Mouse (Mus musculus) midbrain, embryonic 12.5 days (tissue): ENCODE measurements around the gene Gjc3. TPM values are rescaled to one million over a fixed set of nuclear protein-coding genes. Genes with fewer than 3 reads are reported as not detected.

ENCODE experiments used
- ATAC-seq: fragments of 200-750 bp; cut with Nextera tagmentation; 2 replicates; pipeline ENCODE4 v1.8.0; 2017; ENCODE audit warnings: low read depth, moderate TSS enrichment, moderate library complexity; ENCODE audit not compliant: low FRiP score
- H3K27ac ChIP-seq: fragments of 300-500 bp; sonication (generic); replicated peaks from 2 replicates; pipeline ENCODE4 v1.5.1; 2016; ENCODE audit warnings: mild to moderate bottlenecking
- H3K27me3 ChIP-seq: fragments of 300-500 bp; sonication (generic); 2 replicates; pipeline ENCODE4 v1.6.1; 2016; ENCODE audit warnings: mild to moderate bottlenecking
- H3K36me3 ChIP-seq: fragments of 300-500 bp; sonication (generic); 2 replicates; pipeline ENCODE4 v1.6.1; 2016
- H3K4me1 ChIP-seq: fragments of 300-500 bp; sonication (generic); 2 replicates; pipeline ENCODE4 v1.6.1; 2016
- H3K4me2 ChIP-seq: fragments of 300-500 bp; sonication (generic); replicated peaks from 2 replicates; pipeline ENCODE4 v1.6.1; 2016; ENCODE audit warnings: mild to moderate bottlenecking, moderate library complexity
- H3K4me3 ChIP-seq: fragments of 300-500 bp; sonication (generic); 2 replicates; pipeline ENCODE4 v1.5.1; 2016; ENCODE audit warnings: mild to moderate bottlenecking
- H3K9ac ChIP-seq: fragments of 300-500 bp; sonication (generic); replicated peaks from 2 replicates; pipeline ENCODE4 v1.6.1; 2016; ENCODE audit warnings: mild to moderate bottlenecking, moderate library complexity
- H3K9me3 ChIP-seq: fragments of 300-500 bp; sonication (generic); 2 replicates; pipeline ENCODE4 v1.6.1; 2016; ENCODE audit warnings: mild to moderate bottlenecking
- WGBS: fragments of 180-500 bp; shearing (Covaris S2); methylation state at CpG from one replicate; pipeline ENCODE4 v1.1.7; 2016; 5-methylcytosine and 5-hydroxymethylcytosine counted together
- polyA plus RNA-seq: library from polyadenylated mRNA; unstranded; fragments of >200 nt; fragmentation: Nextera tagmentation; extraction: Ambion mirVana; gene quantifications from 2 replicates; pipeline ENCODE4 v1.2.1, GENCODE M21; 2016

Gene Gjc3
- 0.15 TPM in 1 of 2 replicates, not detected in the other for polyA plus RNA-seq

DNA sequence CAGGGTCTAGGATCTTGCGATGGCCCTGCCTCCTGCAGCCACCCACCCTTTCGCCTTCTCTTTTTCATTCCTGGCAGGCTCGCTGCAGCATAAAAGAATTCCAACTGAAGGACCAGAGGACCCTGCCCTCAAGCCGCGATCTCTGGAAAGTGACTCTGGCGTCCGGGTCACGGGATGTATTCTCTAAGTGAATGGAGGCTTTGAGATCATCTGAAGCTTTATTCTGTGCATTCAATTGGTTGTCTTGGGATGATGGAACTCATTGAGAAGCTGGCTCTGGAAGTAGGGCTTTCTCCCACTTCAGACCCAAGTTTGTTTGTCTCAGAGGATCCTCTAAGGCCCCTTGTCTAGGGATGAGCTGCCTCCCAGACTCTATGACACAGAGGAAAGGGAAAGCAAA lies at the start of gene Gjc3:
Gene Gjc3 (minus strand): TSS at position 154 of the 400 bp plus-strand sequence.
- Histone ChIP-seq H3K27me3 (no peaks in the 10 kb centered on the region), H3K4me1 (no peaks in the 10 kb centered on the region), H3K9me3 (no peaks in the 10 kb centered on the region), H3K9ac (no peak within 1 kb of the TSS), H3K4me2 (no peak within 1 kb of the TSS), H3K27ac (no peak within 1 kb of the TSS), H3K4me3 (no peak within 1 kb of the TSS), H3K36me3 (no peaks in the 10 kb centered on the region)
- WGBS = 63% methylated on average over 8 of the region's 8 CpGs
- ATAC-seq = no peak

DNA sequence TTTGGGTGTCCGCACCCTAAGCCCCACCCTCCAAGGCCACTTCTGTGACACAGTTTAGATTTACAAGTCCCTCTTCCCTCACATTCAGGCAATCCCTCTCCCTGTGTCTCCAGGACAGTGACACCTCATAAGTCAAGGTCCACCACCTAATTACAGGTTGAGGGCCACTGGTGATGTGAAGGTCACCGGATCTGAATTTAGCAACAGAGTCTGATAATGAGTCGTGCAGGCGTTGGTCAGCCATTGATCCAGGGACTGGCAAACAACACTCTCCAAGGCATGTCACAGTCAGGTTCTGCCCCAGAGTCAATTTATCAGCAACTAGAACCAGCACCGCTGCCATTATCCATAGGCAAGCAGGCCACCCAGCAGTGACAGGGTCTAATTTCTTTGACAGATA lies 49.5 kb upstream of the Gjc3 start:
- no peak for ATAC-seq
- H3K27ac ChIP-seq = no peak overlapping the region
- H3K27me3 ChIP-seq = no peaks in the 10 kb centered on the region
- H3K4me2 ChIP-seq = no peak overlapping the region
- WGBS = 92% methylated on average over 5 of the region's 5 CpGs
- no peaks in the 10 kb centered on the region for H3K4me1 ChIP-seq
- H3K9ac ChIP-seq = no peak overlapping the region
- no peaks in the 10 kb centered on the region for H3K9me3 ChIP-seq
- H3K36me3 ChIP-seq = no peaks in the 10 kb centered on the region
- H3K4me3 ChIP-seq = no peak overlapping the region

DNA sequence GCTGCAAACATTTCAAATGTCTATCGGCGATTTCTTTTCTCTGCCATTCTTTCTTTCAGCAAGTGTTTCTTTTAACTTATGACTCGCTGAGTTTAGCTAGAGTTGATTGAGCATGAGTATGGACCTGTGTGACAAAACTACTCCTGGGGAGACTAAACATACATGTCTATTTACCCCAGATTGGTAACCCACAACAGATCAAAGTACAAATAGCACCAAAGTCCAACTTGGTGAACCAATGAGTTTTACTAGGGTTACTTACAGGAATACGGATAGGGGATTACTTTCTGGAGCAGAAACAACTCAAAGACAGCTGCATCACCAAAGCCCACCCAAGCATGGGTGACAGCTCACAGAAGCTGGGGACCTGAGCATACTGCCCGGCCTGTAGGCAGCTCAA lies 46.5 kb upstream of the Gjc3 start:
- peaks cover 6% of the 10 kb centered on the region; the same call in 1 of the 2 replicates for H3K9me3 ChIP-seq
- no peak for ATAC-seq
- 91% methylated on average over 5 of the region's 5 CpGs for WGBS
- no peak overlapping the region for H3K4me2 ChIP-seq
- no peaks in the 10 kb centered on the region for H3K27me3 ChIP-seq
- H3K4me3 ChIP-seq = no peak overlapping the region
- H3K9ac ChIP-seq = no peak overlapping the region
- no peaks in the 10 kb centered on the region for H3K4me1 ChIP-seq
- no peak overlapping the region for H3K27ac ChIP-seq
- H3K36me3 ChIP-seq = no peaks in the 10 kb centered on the region

GRCm38 (mm10) chr5:137986351-137986750 lies 23.5 kb upstream of the Gjc3 start:
- ATAC-seq = no peak
- no peaks in the 10 kb centered on the region for H3K36me3 ChIP-seq
- no peak overlapping the region for H3K9ac ChIP-seq
- no peaks in the 10 kb centered on the region for H3K4me1 ChIP-seq
- H3K4me3 ChIP-seq = no peak overlapping the region
- no peak overlapping the region for H3K27ac ChIP-seq
- H3K4me2 ChIP-seq = no peak overlapping the region
- H3K27me3 ChIP-seq = no peaks in the 10 kb centered on the region
- 90% methylated on average over 1 of the region's 1 CpGs for WGBS
- H3K9me3 ChIP-seq = no peaks in the 10 kb centered on the region

GRCm38 (mm10) chr5:137981300-137981699 lies 18.4 kb upstream of the Gjc3 start, which contains the start of gene Azgp1:
TSS of gene Azgp1 (plus strand) at chr5:137981520.
- Histone ChIP-seq H3K36me3 (no peaks in the 10 kb centered on the region), H3K27me3 (no peaks in the 10 kb centered on the region), H3K4me1 (no peaks in the 10 kb centered on the region), H3K4me2 (no peak within 1 kb of the TSS), H3K4me3 (no peak within 1 kb of the TSS), H3K9me3 (no peaks in the 10 kb centered on the region), H3K27ac (no peak within 1 kb of the TSS), H3K9ac (no peak within 1 kb of the TSS)
- 89% methylated on average over 4 of the region's 4 CpGs for WGBS
- ATAC-seq = no peak

- Histone ChIP-seq H3K27ac (no peak overlapping the region), H3K4me1 (no peaks in the 10 kb centered on the region), H3K4me3 (no peak overlapping the region), H3K4me2 (no peak overlapping the region), H3K36me3 (no peaks in the 10 kb centered on the region), H3K9ac (no peak overlapping the region), H3K27me3 (no peaks in the 10 kb centered on the region), H3K9me3 (no peaks in the 10 kb centered on the region)
- ATAC-seq = no peak
- WGBS = 88% methylated on average over 2 of the region's 2 CpGs
Measured at GRCm38 (mm10) chr5:137979081-137979480, 16.2 kb upstream of the Gjc3 start.

GRCm38 (mm10) chr5:137977291-137977690 lies 14.4 kb upstream of the Gjc3 start:
- no peak for ATAC-seq
- 56% methylated on average over 1 of the region's 1 CpGs for WGBS
- H3K4me2 ChIP-seq = no peak overlapping the region
- H3K27me3 ChIP-seq = no peaks in the 10 kb centered on the region
- no peak overlapping the region for H3K9ac ChIP-seq
- H3K9me3 ChIP-seq = no peaks in the 10 kb centered on the region
- no peak overlapping the region for H3K27ac ChIP-seq
- no peaks in the 10 kb centered on the region for H3K36me3 ChIP-seq
- H3K4me1 ChIP-seq = no peaks in the 10 kb centered on the region
- no peak overlapping the region for H3K4me3 ChIP-seq

- no peaks in the 10 kb centered on the region for H3K4me1 ChIP-seq
- H3K9me3 ChIP-seq = no peaks in the 10 kb centered on the region
- H3K9ac ChIP-seq = no peak overlapping the region
- 55% methylated on average over 1 of the region's 1 CpGs for WGBS
- H3K4me3 ChIP-seq = no peak overlapping the region
- H3K27ac ChIP-seq = no peak overlapping the region
- no peak for ATAC-seq
- no peaks in the 10 kb centered on the region for H3K27me3 ChIP-seq
- no peak overlapping the region for H3K4me2 ChIP-seq
- no peaks in the 10 kb centered on the region for H3K36me3 ChIP-seq
Measured at GRCm38 (mm10) chr5:137975434-137975833, 12.5 kb upstream of the Gjc3 start.

DNA sequence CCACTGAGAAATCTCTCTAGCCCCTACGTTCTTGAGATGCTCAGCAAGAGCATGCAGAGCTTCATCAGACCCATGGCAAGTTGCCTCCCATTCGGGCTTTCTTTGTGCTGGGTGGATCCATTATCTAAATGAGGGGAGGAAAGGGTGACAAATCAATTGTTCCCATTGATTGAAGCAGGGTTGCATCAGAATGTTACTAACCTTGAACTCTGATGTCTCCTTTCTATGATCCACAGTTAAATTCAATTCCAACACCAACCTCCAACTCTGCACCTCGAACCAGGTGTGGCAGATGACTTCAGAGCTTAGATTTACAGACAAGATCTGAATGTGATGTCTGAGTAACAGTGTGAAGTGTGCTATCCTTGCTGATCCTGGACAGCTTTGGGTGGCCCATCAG lies 11.8 kb upstream of the Gjc3 start:
- H3K27ac ChIP-seq = no peak overlapping the region
- H3K4me2 ChIP-seq = no peak overlapping the region
- no peak overlapping the region for H3K4me3 ChIP-seq
- H3K4me1 ChIP-seq = no peaks in the 10 kb centered on the region
- WGBS = 62% methylated on average over 3 of the region's 3 CpGs
- no peak for ATAC-seq
- no peaks in the 10 kb centered on the region for H3K9me3 ChIP-seq
- H3K36me3 ChIP-seq = no peaks in the 10 kb centered on the region
- no peaks in the 10 kb centered on the region for H3K27me3 ChIP-seq
- H3K9ac ChIP-seq = no peak overlapping the region

DNA sequence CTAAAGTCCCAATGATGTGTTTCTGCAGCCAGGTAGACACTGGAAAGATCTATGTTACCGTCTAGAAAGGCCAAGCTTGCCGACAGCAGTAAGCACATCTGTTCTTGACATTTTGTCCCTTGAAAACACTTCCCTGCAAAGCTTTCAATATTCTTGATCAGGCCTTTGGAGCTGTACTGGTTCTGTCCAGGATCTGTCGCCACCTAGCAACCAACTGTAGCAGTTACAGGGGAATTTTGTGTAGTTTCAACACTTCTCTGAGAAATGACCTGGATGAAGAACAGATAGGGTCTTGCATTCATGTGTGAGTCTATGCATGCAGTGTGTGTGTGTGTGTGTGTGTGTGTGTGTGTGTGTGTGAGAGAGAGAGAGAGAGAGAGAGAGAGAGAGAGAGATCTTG lies 10.8 kb upstream of the Gjc3 start:
- no peak for ATAC-seq
- Histone ChIP-seq H3K4me1 (no peaks in the 10 kb centered on the region), H3K9me3 (no peaks in the 10 kb centered on the region), H3K27ac (no peak overlapping the region), H3K27me3 (no peaks in the 10 kb centered on the region), H3K4me2 (no peak overlapping the region), H3K4me3 (no peak overlapping the region), H3K9ac (no peak overlapping the region), H3K36me3 (no peaks in the 10 kb centered on the region)
- 58% methylated on average over 3 of the region's 3 CpGs for WGBS

DNA sequence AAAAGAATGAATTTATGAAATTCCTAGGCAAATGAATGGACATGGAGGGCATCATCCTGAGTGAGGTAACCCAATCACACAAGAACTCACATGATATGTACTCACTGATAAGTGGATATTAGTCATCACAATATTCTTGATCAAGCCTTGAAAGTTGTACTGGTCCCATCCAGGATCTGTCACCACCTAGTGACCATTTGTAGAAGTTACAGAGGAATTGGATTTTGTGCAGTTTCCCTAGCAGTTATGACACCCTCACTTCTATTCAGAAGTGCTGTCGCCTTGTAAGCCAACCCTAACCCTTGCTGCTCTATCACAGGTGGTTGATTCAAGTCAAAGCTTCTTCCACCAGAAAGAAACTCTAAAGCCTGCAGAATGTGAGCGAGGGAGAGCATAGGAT lies 10.3 kb upstream of the Gjc3 start:
- no peaks in the 10 kb centered on the region for H3K4me1 ChIP-seq
- 66% methylated on average over 2 of the region's 2 CpGs for WGBS

DNA sequence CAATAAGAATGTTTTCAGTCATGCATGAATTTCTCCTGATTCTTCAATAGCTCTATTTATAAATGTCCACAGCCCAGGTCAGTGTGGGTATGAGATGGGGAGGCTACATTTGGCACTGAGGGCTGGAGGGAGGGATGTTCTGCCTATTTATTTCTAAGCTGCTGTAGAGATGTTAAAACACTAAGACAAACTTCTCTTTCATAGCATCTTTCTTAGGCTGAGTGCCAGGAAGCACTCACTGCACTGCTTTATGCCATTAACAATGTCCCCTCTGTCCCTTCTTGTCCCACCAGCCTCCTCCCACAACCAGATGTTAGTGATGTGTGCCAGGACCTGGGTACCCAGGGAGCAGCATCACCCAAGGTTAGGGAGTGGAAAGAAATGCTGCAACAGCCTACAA lies 3.6 kb upstream of the Gjc3 start:
- Histone ChIP-seq H3K9ac (no peak overlapping the region), H3K4me3 (no peak overlapping the region), H3K9me3 (no peaks in the 10 kb centered on the region), H3K36me3 (no peaks in the 10 kb centered on the region), H3K4me1 (no peaks in the 10 kb centered on the region), H3K4me2 (no peak overlapping the region), H3K27ac (no peak overlapping the region), H3K27me3 (no peaks in the 10 kb centered on the region)
- ATAC-seq = no peak

More for the DNA sequence above, 10.3 kb upstream of the Gjc3 start:
- no peaks in the 10 kb centered on the region for H3K9me3 ChIP-seq
- no peaks in the 10 kb centered on the region for H3K36me3 ChIP-seq
- H3K4me3 ChIP-seq = no peak overlapping the region
- H3K27ac ChIP-seq = no peak overlapping the region
- H3K9ac ChIP-seq = no peak overlapping the region
- ATAC-seq = no peak
- no peak overlapping the region for H3K4me2 ChIP-seq
- H3K27me3 ChIP-seq = no peaks in the 10 kb centered on the region

- no peaks in the 10 kb centered on the region for H3K4me1 ChIP-seq
- no peak overlapping the region for H3K27ac ChIP-seq
- no peaks in the 10 kb centered on the region for H3K36me3 ChIP-seq
- no peak for ATAC-seq
- H3K4me3 ChIP-seq = no peak overlapping the region
- 90% methylated on average over 3 of the region's 3 CpGs for WGBS
- H3K9ac ChIP-seq = no peak overlapping the region
- H3K9me3 ChIP-seq = no peaks in the 10 kb centered on the region
- no peaks in the 10 kb centered on the region for H3K27me3 ChIP-seq
- no peak overlapping the region for H3K4me2 ChIP-seq
Measured at GRCm38 (mm10) chr5:137956404-137956803, 6.5 kb downstream of the Gjc3 start.
